Mouse (Mus musculus) NIH3T3 (cell line): ENCODE measurements around the gene Eif3f.

ENCODE experiments used
- DNase-seq: peaks from one replicate; pipeline ENCODE4 v3.0.0-alpha.2; 2012; ENCODE audit warnings: low read depth

Eif3f gene

DNA sequence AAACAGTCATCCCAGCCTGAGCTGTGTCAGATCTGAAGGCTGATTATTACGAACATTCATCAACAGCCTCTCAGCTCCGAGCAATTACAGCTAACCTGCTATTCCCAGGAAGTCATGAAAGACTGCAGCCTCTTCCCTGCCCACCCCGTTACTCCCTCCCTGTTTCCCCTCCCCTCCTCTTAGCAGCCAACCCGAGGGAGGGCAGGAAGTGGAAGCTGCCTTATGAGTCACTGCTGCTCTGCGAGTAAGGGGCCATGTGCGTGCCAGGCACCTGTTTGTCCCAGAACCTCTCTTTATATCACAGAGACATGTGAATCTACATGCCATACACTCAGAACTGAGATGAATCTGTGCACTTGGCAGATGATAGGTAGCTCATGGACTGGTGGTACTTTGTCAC, 34.0 kb downstream of the Eif3f start:
- peak; percentile 3 for DNase-seq

DNA sequence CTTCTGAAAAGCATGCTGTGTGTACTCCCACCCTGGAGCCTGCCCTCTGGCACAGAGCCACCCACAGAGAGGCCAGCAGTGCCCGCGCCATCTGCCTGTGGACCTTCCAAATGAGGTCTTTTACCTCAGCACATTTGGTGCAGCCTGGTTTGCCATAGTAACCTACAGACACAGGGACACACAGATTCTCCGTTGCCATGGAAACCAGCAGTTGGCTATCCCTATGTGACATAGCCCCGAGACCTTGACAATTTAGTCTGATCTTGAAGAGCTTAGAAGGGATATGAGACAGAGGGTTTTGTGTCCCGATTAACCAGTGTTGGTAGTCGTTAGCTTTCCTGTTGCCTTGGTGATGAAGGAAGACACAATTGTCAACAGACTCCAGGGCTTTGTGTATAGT, 38.1 kb downstream of the Eif3f start:
- DNase-seq, result no peak

DNA sequence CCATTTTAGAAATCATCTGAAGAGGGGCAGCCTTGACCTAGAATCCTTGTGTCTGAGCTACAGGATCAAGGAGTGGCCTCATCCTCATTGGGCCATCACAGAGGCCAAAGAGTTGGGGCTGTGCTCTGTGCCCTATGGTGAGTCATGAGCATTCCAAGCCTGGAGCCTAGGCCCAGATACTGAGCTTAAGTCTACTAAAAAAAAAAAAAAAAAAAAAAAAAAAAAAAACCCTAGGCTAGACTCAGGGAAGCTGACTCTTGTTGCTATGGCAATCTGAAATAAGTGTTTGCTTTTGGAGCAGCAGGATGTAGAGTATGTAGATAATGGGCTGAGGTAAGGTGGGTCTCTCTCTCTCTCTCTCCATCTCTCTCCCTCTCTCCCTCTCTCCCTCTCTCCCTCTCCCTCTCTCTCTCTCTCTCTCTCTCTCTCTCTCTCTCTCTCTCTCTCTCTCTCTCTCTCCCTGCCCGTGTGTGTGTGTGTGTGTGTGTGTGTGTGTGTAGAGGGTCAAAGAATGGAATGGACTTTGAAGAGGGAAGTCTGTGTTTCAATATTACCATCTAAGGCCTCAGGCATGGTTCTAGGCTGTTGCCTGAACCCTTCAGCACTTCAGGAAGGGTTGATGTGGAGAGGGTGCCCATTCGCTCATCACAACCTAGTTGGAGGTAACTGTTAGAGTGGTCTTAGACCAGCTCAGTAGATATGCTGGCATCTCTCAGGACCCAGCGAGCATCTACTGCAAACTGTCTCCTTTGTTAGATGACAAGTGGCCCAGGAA, 51.9 kb downstream of the Eif3f start:
- DNase-seq, result no peak

DNA sequence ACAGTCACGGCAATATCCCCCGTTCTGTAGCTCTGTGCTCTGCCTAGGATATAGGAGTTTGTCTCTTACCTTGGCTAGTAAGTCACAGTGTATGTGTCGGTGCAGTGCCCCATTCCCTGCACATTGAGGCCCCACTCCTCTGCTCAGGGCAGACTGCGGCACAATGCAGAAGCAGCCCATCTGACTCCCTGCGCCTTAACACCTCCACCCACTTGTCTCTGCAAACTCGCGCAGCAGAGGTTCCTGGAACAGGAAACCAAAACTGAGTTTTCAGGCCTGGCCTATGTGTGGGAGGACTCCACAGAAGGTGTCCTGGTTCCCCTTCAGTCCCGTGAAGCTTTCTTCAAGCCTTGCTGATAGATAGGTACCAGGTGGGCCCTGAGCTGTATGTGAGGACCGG, 57.0 kb downstream of the Eif3f start:
- DNase-seq, result no peak
